Mouse (Mus musculus) intestine, embryonic 16.5 days (tissue): Measurements from ENCODE around the gene Fbxl21. TPM values are rescaled to one million over a fixed set of nuclear protein-coding genes. Genes with fewer than 3 reads are reported as not detected.

Source experiments
- ATAC-seq: fragments of 200-750 bp; cut with Nextera tagmentation; 2 replicates; pipeline ENCODE4 v1.8.0; 2017; ENCODE audit warnings: moderate TSS enrichment, moderate library complexity
- H3K27ac ChIP-seq: fragments of 300-500 bp; sonication (generic); 2 replicates; pipeline ENCODE4 v1.5.1; 2014; ENCODE audit warnings: mild to moderate bottlenecking, low read length
- H3K27me3 ChIP-seq: fragments of 300-500 bp; sonication (generic); replicated peaks from 2 replicates; pipeline ENCODE4 v1.6.1; 2014; ENCODE audit warnings: low read length, control low read depth, mixed read lengths; ENCODE audit not compliant: control insufficient read depth, insufficient read depth
- H3K36me3 ChIP-seq: fragments of 300-500 bp; sonication (generic); 2 replicates; pipeline ENCODE4 v1.6.1; 2014; ENCODE audit warnings: low read length, control low read depth; ENCODE audit not compliant: control insufficient read depth, insufficient read depth
- H3K4me1 ChIP-seq: fragments of 300-500 bp; sonication (generic); 2 replicates; pipeline ENCODE4 v1.6.1; 2014; ENCODE audit warnings: low read length, control low read depth, mixed read lengths; ENCODE audit not compliant: control insufficient read depth, insufficient read depth
- H3K4me2 ChIP-seq: fragments of 300-500 bp; sonication (generic); 2 replicates; pipeline ENCODE4 v1.6.1; 2014; ENCODE audit warnings: low read depth, low read length, control low read depth
- H3K4me3 ChIP-seq: fragments of 300-500 bp; sonication (generic); 2 replicates; pipeline ENCODE4 v1.5.1; 2014; ENCODE audit warnings: mild to moderate bottlenecking, low read length
- H3K9ac ChIP-seq: fragments of 300-500 bp; sonication (generic); 2 replicates; pipeline ENCODE4 v1.6.1; 2014; ENCODE audit warnings: low read depth, low read length
- H3K9me3 ChIP-seq: fragments of 300-500 bp; sonication (generic); 2 replicates; pipeline ENCODE4 v1.6.1; 2016; ENCODE audit warnings: low read length, control low read depth; ENCODE audit not compliant: control insufficient read depth
- WGBS: fragments of 180-500 bp; shearing (Covaris S2); extraction: QIAGEN DNeasy Blood & Tissue Kit; methylation state at CpG from one replicate; pipeline ENCODE4 v1.1.7; 2014; 5-methylcytosine and 5-hydroxymethylcytosine counted together
- polyA plus RNA-seq: library from polyadenylated mRNA; unstranded; fragments of >200 nt; fragmentation: Nextera tagmentation; extraction: Ambion mirVana; gene quantifications from 2 replicates; pipeline ENCODE4 v1.2.1, GENCODE M21; 2015

Fbxl21 gene
- polyA plus RNA-seq, 1 experiment from 2014 or later = 1.6 TPM

DNA sequence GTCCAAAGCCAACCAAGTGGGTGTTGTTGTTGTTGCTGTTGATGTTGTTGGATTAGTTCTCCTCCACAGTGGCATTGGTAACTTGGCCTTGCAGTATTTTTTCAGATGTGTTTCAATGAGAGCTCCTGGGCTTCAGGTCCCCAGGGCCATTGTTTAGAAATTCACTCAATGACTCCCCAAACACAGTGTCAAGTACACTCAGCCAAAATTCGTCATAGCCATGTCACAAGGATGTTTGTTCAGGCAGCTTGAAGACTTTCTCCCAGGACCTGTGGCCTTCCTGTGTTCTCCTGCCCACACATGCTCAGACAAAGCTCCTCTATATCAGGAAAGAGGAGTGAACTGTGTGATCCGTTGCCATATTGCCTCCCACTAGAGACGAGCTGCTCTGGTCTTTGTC lies 63.8 kb downstream of the Fbxl21 start:
- H3K4me3 ChIP-seq = no peak overlapping the region
- no peak overlapping the region for H3K9ac ChIP-seq
- peaks cover 50% of the 10 kb centered on the region for H3K4me1 ChIP-seq
- no peak for ATAC-seq
- H3K27me3 ChIP-seq = no peaks in the 10 kb centered on the region
- H3K36me3 ChIP-seq = no peaks in the 10 kb centered on the region
- no peak overlapping the region for H3K4me2 ChIP-seq
- H3K27ac ChIP-seq = no peak overlapping the region
- WGBS = 78% methylated on average over 3 of the region's 3 CpGs
- H3K9me3 ChIP-seq = no peaks in the 10 kb centered on the region

Other genes starting within 250 kb of the Fbxl21 start
- gene Cxcl14, start 225.9 kb upstream of the Fbxl21 start, polyA plus RNA-seq = 8.8 TPM in 2 replicates
- gene Gm3045, start 95.9 kb upstream of the Fbxl21 start, polyA plus RNA-seq = not detected in 2 replicates
- 0.06 TPM in 1 of 2 replicates, not detected in the other for gene Slc25a48, start 84.1 kb upstream of the Fbxl21 start, polyA plus RNA-seq
- gene Il9, start 40.2 kb upstream of the Fbxl21 start, polyA plus RNA-seq = not detected in 2 replicates
- gene Lect2, start 26.0 kb downstream of the Fbxl21 start, polyA plus RNA-seq = 10.3 and 15.4 TPM in 2 replicates
- 122 and 124 TPM in 2 replicates for gene Tgfbi, start 87.1 kb downstream of the Fbxl21 start, polyA plus RNA-seq
- 14.5 and 15.3 TPM in 2 replicates for gene Smad5, start 180.5 kb downstream of the Fbxl21 start, polyA plus RNA-seq
- 0.27 and 0.43 TPM in 2 replicates for gene Gm45623, start 231.4 kb downstream of the Fbxl21 start, polyA plus RNA-seq